Mouse (Mus musculus) midbrain, embryonic 12.5 days (tissue): ENCODE data around the gene Pla2g16. TPM values are rescaled to one million over a fixed set of nuclear protein-coding genes. Genes with fewer than 3 reads are reported as not detected.

Experiments
- ATAC-seq: fragments of 200-750 bp; cut with Nextera tagmentation; 2 replicates; pipeline ENCODE4 v1.8.0; 2017; ENCODE audit warnings: low read depth, moderate TSS enrichment, moderate library complexity; ENCODE audit not compliant: low FRiP score
- H3K27ac ChIP-seq: fragments of 300-500 bp; sonication (generic); replicated peaks from 2 replicates; pipeline ENCODE4 v1.5.1; 2016; ENCODE audit warnings: mild to moderate bottlenecking
- H3K27me3 ChIP-seq: fragments of 300-500 bp; sonication (generic); 2 replicates; pipeline ENCODE4 v1.6.1; 2016; ENCODE audit warnings: mild to moderate bottlenecking
- H3K36me3 ChIP-seq: fragments of 300-500 bp; sonication (generic); 2 replicates; pipeline ENCODE4 v1.6.1; 2016
- H3K4me1 ChIP-seq: fragments of 300-500 bp; sonication (generic); 2 replicates; pipeline ENCODE4 v1.6.1; 2016
- H3K4me2 ChIP-seq: fragments of 300-500 bp; sonication (generic); replicated peaks from 2 replicates; pipeline ENCODE4 v1.6.1; 2016; ENCODE audit warnings: mild to moderate bottlenecking, moderate library complexity
- H3K4me3 ChIP-seq: fragments of 300-500 bp; sonication (generic); 2 replicates; pipeline ENCODE4 v1.5.1; 2016; ENCODE audit warnings: mild to moderate bottlenecking
- H3K9ac ChIP-seq: fragments of 300-500 bp; sonication (generic); replicated peaks from 2 replicates; pipeline ENCODE4 v1.6.1; 2016; ENCODE audit warnings: mild to moderate bottlenecking, moderate library complexity
- H3K9me3 ChIP-seq: fragments of 300-500 bp; sonication (generic); 2 replicates; pipeline ENCODE4 v1.6.1; 2016; ENCODE audit warnings: mild to moderate bottlenecking
- WGBS: fragments of 180-500 bp; shearing (Covaris S2); methylation state at CpG from one replicate; pipeline ENCODE4 v1.1.7; 2016; 5-methylcytosine and 5-hydroxymethylcytosine counted together
- polyA plus RNA-seq: library from polyadenylated mRNA; unstranded; fragments of >200 nt; fragmentation: Nextera tagmentation; extraction: Ambion mirVana; gene quantifications from 2 replicates; pipeline ENCODE4 v1.2.1, GENCODE M21; 2016

Pla2g16 gene
- polyA plus RNA-seq, 1 experiment from 2014 or later: 2.3 TPM

DNA sequence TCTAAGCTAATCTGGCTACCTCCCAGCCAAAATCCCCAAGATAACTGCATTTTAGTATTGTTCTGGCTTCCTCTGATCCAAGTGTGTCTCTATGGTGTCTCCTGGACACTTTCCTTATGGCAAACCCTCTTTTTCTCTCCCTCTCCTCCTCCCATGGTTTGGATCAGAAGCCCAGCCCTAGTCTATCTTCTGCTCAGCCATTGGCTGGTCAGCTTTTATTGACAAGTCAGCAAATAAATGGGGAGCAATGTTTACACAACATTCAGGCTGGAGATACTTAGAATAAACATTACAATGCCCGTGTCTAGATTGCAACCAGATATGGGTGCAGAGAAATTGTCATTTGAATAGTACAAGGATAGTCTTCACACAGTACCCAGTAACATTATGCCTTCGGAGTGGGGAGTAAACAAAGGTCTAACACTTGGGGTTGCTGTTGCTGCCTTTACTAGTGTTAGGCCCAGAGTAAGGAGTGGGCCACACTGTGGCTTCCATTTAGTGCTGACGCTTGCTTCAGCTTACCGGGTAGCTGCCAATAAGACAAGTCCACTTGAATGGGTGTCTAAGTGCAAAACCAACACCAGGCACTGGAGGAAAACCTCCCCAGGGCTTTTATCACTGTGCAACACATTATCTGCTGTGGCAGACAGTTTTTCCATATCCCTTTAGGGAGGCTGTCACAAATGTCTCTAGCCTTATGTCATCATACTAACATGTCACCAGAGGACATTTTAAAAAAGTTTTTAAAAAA, 5.5 kb upstream of the Pla2g16 start:
- Histone ChIP-seq H3K4me2 (no peak overlapping the region), H3K27ac (no peak overlapping the region), H3K4me3 (no peak overlapping the region), H3K9me3 (no peaks in the 10 kb centered on the region), H3K4me1 (no peaks in the 10 kb centered on the region), H3K9ac (no peak overlapping the region), H3K27me3 (0 out of 2 replicates have a peak, but pooled peaks cover 2% of the 10 kb centered on the region), H3K36me3 (no peaks in the 10 kb centered on the region)
- 71% methylated on average over 4 of the region's 4 CpGs for whole genome bisulfite sequencing
- no peak for ATAC-seq

DNA sequence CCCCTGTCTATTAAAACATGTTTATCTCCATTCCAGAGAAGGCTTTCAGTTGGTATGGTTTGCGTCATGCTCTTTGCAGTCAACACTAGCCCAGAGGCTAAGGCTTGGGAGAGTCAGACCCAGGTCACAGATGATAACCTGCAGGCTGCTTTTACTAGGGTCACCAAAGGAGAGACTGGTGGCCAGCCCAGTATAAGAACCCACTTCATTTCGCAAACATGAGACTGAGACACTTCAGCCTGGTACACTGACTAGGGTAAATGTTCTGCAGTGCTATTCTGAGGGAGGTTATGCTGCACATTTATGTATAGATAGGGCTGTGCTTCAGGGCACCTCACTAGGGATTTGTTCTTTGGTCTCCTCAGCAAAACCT, 5.0 kb upstream of the Pla2g16 start:
- WGBS: 85% methylated on average over 2 of the region's 2 CpGs
- Histone ChIP-seq H3K27ac (no peak overlapping the region), H3K4me3 (no peak overlapping the region), H3K36me3 (no peaks in the 10 kb centered on the region), H3K9ac (no peak overlapping the region), H3K27me3 (peaks cover 4% of the 10 kb centered on the region; the same call in 1 of the 2 replicates), H3K4me2 (no peak overlapping the region), H3K4me1 (peaks cover 3% of the 10 kb centered on the region), H3K9me3 (no peaks in the 10 kb centered on the region)
- no peak for ATAC-seq

DNA sequence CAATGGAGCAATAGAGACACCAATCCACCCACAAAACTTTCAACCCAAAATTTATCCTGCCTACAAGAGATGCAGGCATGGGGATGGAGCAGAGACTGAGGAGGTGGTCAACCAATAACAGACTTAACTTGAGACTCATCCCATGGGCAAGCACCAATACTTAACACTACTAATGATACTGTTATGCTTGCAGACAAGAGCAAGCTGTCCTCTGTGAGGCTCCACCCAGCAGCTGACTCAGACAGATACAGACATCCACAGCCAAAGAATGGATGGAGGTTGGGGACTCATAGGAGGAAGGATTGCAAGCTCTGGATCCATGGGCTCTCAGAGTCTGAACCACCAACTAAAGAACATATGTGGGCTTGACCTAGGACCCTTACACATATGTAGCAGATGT, 3.8 kb upstream of the Pla2g16 start:
- no peak overlapping the region for H3K4me2 ChIP-seq
- no peak for ATAC-seq

DNA sequence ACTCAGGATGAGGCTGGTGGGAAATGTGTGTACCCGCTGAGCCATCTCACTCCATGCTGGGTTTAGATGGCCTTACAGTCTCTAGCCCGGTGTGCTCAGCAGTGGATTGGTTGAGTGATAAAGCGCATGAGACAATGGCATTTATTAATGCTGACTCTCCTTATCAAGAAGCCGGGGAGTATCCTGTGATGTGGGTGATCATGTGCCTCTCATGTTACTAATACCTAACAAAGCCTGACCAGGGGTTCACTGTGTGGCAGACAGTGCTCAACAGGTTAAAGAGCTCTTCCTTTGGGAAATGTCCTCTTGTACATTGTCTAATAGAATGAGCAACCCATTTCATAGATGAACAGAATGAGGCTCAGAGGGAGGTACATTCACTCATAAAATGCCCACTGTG, 2.4 kb upstream of the Pla2g16 start:
- WGBS: 73% methylated on average over 4 of the region's 4 CpGs
- no peak for ATAC-seq

More for the DNA sequence above, 3.8 kb upstream of the Pla2g16 start:
- peaks cover 12% of the 10 kb centered on the region for H3K4me1 ChIP-seq
- H3K27ac ChIP-seq: no peak overlapping the region
- no peaks in the 10 kb centered on the region for H3K9me3 ChIP-seq
- H3K4me3 ChIP-seq: no peak overlapping the region
- H3K9ac ChIP-seq: no peak overlapping the region
- H3K27me3 ChIP-seq: peaks cover 16% of the 10 kb centered on the region
- no peaks in the 10 kb centered on the region for H3K36me3 ChIP-seq

DNA sequence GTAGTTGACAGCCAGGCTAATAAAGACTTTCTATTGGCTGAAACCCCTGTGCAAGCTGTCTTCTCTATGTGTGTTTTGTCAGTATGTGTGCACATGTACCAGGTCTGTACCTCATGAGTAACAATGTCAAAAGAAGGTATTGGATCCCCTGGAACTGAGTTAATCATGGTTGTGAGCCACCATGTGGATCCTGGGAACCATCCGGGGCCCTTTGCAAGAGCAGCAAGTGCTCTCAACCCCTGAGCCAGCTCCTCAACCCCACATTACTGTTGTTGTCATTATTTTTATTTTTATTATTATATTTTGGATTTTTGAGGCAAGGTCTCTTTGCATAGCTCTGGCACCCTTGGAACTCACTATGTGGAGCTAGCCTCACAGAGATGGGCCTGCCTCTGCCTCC, 618 bp upstream of the Pla2g16 start:
- Histone ChIP-seq H3K27me3 (peaks cover 25% of the 10 kb centered on the region), H3K36me3 (no peaks in the 10 kb centered on the region), H3K4me3 (no peak overlapping the region), H3K4me2 (no peak overlapping the region), H3K27ac (no peak overlapping the region), H3K9me3 (no peaks in the 10 kb centered on the region), H3K4me1 (peaks cover 12% of the 10 kb centered on the region), H3K9ac (no peak overlapping the region)
- no peak for ATAC-seq
- WGBS: 96% methylated on average over 1 of the region's 1 CpGs

More for the DNA sequence above, 2.4 kb upstream of the Pla2g16 start:
- peaks cover 12% of the 10 kb centered on the region for H3K4me1 ChIP-seq
- no peaks in the 10 kb centered on the region for H3K9me3 ChIP-seq
- peaks cover 25% of the 10 kb centered on the region for H3K27me3 ChIP-seq
- no peak overlapping the region for H3K4me3 ChIP-seq
- H3K4me2 ChIP-seq: no peak overlapping the region
- H3K9ac ChIP-seq: no peak overlapping the region
- H3K36me3 ChIP-seq: no peaks in the 10 kb centered on the region
- H3K27ac ChIP-seq: no peak overlapping the region

DNA sequence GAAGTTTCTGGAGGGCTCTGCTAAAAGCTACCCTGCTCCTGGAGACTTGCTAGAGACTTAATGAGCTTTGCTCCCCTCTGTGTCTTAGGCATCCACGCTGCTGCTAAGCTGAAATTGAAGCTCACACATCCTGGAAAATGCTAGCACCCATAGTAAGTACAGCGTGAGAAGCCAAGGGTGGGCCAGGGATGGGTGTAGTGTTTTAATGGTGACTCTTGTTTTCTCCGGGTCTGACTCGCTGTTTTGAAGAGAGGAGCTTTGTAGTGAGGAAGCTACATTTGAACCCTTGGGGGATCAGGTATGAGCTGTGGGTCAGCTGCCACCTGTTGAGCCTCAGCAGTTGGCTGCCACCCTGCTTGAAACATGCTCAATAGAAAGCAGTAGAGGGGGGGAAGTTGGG, 585 bp downstream of the Pla2g16 start:
- ATAC-seq: no peak
- Histone ChIP-seq H3K4me3 (peak overlapping the region; percentile 41), H3K4me2 (peak overlapping the region; percentile 71), H3K27ac (no peak overlapping the region), H3K9me3 (no peaks in the 10 kb centered on the region), H3K9ac (no peak overlapping the region), H3K36me3 (no peaks in the 10 kb centered on the region), H3K27me3 (peaks cover 25% of the 10 kb centered on the region), H3K4me1 (peaks cover 12% of the 10 kb centered on the region)
- whole genome bisulfite sequencing: 8% methylated on average over 4 of the region's 4 CpGs

DNA sequence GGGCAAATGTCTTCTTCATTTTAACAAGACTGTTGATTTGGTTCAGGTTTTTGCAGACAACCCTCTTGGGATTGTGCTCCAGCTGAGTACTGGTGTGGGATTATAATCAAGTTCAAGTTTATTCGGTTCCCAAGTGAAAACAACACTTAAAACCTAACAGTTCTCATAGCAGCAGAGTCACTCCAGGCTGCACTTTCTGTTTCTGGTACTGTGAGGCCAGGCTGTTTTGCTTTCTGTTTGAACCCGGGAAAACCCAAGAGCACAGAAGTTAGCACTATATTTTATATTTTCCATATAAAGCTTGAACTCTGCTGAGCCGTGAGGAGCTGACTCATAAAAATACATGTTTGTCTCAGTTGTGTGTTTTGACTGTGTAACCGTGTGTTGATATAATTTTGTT, 1.4 kb downstream of the Pla2g16 start:
- Histone ChIP-seq H3K27me3 (peaks cover 25% of the 10 kb centered on the region), H3K4me3 (no peak overlapping the region), H3K4me2 (no peak overlapping the region), H3K9me3 (no peaks in the 10 kb centered on the region), H3K36me3 (no peaks in the 10 kb centered on the region), H3K4me1 (peaks cover 12% of the 10 kb centered on the region), H3K9ac (no peak overlapping the region), H3K27ac (no peak overlapping the region)
- 83% methylated on average over 4 of the region's 4 CpGs for WGBS
- no peak for ATAC-seq

DNA sequence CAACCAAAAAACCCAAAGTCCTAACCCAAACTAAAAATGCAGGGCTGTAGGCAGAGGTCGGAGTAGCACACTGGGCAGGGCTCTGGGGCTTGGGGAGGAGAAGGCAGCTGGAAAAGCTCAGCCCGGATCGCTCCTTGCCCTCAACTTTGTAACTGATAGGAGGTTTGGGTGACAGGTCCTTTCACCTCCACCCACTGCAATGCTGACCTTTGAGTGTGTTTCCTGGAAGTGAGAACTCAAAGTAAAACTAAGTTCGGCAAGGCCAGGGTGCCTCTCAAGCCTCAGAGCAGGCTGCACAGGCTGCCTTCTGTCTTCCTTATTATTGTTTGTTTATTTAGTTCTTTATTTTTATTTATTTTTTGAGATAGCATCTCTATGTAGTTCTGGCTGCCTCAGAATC, 2.7 kb downstream of the Pla2g16 start:
- Histone ChIP-seq H3K4me1 (peaks cover 12% of the 10 kb centered on the region), H3K36me3 (no peaks in the 10 kb centered on the region), H3K9me3 (no peaks in the 10 kb centered on the region), H3K4me2 (no peak overlapping the region), H3K27ac (no peak overlapping the region), H3K9ac (no peak overlapping the region), H3K4me3 (no peak overlapping the region), H3K27me3 (peaks cover 25% of the 10 kb centered on the region)
- 84% methylated on average over 4 of the region's 4 CpGs for WGBS
- no peak for ATAC-seq

DNA sequence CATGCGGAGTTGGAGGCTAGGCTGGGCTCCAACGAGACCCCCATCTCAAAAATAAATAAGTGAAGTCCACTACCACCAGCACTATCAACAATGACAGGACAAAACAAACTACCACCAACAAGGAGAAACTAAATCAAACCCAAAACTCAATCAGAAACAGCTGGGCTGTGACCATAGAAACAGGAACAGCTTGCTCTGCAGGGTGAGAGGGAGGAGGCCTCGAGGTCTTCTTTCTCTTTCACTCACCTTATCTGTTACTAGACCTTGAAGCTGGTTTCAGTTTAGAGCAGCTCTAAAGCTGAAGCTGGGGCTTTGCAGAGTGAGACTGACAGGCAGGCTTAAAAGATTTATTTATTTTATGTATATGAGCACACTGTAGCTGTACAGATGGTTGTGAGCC, 4.2 kb downstream of the Pla2g16 start:
- ATAC-seq: no peak
- 65% methylated on average over 3 of the region's 3 CpGs for whole genome bisulfite sequencing
- no peak overlapping the region for H3K4me3 ChIP-seq
- H3K4me2 ChIP-seq: no peak overlapping the region
- no peak overlapping the region for H3K27ac ChIP-seq
- H3K27me3 ChIP-seq: peaks cover 25% of the 10 kb centered on the region
- peaks cover 12% of the 10 kb centered on the region for H3K4me1 ChIP-seq
- H3K9me3 ChIP-seq: no peaks in the 10 kb centered on the region
- no peak overlapping the region for H3K9ac ChIP-seq
- no peaks in the 10 kb centered on the region for H3K36me3 ChIP-seq

DNA sequence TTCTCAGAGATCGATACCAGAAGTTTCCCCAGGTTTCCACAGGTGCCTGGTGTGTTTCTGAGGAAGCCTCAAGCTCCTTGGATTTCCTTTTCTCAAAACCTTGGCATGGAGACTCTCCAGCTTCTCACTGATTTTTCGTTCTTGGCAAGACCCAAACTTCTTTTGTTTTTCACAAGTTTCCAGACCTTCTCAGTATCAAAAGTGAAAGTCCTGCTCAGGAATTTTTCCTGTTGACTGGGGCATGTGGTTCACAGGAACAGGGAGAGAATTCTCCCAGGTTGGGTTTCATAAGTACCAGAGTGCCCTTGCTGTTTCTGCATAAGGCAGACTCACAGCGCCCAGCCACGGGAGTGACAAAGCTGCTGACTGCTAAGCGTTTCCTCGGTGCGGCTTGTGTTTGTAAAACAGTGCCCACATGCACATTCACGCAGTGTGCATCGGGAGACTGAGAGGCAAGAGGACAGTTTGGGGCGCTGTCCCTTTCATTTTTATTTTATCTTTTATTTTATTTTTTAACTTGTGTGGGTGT, 5.4 kb downstream of the Pla2g16 start:
- 83% methylated on average over 10 of the region's 10 CpGs for WGBS
- H3K27me3 ChIP-seq: peaks cover 17% of the 10 kb centered on the region
- H3K27ac ChIP-seq: no peak overlapping the region
- no peak overlapping the region for H3K9ac ChIP-seq
- ATAC-seq: no peak
- H3K36me3 ChIP-seq: no peaks in the 10 kb centered on the region
- peaks cover 5% of the 10 kb centered on the region for H3K4me1 ChIP-seq
- no peaks in the 10 kb centered on the region for H3K9me3 ChIP-seq
- H3K4me2 ChIP-seq: no peak overlapping the region
- no peak overlapping the region for H3K4me3 ChIP-seq

DNA sequence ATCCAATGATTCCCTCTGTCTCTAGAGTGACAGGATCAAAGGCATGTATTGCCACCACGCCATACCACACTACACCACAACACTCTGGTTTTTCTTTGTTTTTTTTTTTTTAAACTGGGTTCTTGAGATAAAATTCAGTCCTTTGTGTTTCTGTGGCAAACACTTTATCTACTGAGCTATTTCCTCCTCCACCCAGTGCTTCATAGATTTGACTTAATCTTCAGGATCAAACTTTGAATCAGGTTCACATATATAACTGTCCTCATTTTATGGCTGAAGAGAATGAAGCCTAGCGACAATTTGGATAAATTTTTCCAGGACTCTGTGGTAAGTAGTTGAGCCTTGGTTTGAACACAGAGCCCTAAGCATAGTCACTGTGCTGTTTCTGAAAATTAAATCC, 6.4 kb downstream of the Pla2g16 start:
- H3K27me3 ChIP-seq: peaks cover 7% of the 10 kb centered on the region
- no peak overlapping the region for H3K9ac ChIP-seq
- H3K4me3 ChIP-seq: no peak overlapping the region
- H3K4me2 ChIP-seq: no peak overlapping the region
- H3K4me1 ChIP-seq: no peaks in the 10 kb centered on the region
- 89% methylated on average over 2 of the region's 2 CpGs for WGBS
- no peaks in the 10 kb centered on the region for H3K36me3 ChIP-seq
- no peak overlapping the region for H3K27ac ChIP-seq
- no peaks in the 10 kb centered on the region for H3K9me3 ChIP-seq
- ATAC-seq: no peak

DNA sequence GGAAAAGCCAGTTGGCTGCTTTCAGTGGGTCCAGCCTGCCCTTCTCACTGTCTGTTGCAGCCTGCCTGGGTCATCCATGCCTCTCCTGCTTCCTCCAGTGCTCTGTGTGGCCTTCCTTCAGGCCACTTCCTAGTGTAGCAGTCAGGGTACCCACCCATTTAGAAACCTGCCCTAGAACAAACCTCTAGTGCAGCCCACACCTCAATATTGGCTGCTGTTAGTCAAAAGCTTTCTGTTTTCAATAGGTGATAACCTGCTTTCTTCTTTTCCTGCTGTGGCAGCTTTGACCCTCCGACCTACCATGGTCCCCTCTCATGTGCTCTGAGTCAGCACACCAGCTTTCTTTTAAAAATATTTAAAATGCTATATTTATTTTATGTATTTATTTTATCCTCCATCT, 7.2 kb downstream of the Pla2g16 start:
- Histone ChIP-seq H3K4me3 (no peak overlapping the region), H3K36me3 (no peaks in the 10 kb centered on the region), H3K9ac (no peak overlapping the region), H3K27ac (no peak overlapping the region), H3K27me3 (no peaks in the 10 kb centered on the region), H3K9me3 (no peaks in the 10 kb centered on the region), H3K4me2 (no peak overlapping the region), H3K4me1 (no peaks in the 10 kb centered on the region)
- WGBS: 76% methylated on average over 1 of the region's 1 CpGs
- no peak for ATAC-seq

DNA sequence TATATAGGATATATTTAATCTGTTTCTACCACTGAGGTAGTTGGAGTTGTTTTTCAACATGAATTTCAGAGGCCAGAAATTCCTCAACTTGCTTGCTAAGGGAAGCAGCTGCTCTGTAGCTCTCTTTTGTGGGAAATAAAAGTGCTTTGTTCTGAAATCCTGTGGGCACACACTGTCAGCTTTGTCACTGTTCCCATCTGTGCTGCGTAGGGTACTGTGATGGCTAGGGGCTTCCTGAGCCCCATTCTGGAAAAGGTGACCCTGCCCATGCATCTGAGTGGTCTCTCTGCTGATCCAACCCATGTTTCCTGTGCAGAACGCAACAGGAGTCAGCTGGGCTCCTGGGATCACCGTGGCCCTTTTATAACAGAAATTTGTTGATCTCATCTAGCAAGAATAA, 9.6 kb downstream of the Pla2g16 start:
- no peaks in the 10 kb centered on the region for H3K4me1 ChIP-seq
- no peak overlapping the region for H3K27ac ChIP-seq
- H3K4me2 ChIP-seq: no peak overlapping the region
- no peak overlapping the region for H3K9ac ChIP-seq
- H3K27me3 ChIP-seq: no peaks in the 10 kb centered on the region
- 59% methylated on average over 3 of the region's 3 CpGs for WGBS
- H3K9me3 ChIP-seq: no peaks in the 10 kb centered on the region
- H3K36me3 ChIP-seq: no peaks in the 10 kb centered on the region
- no peak overlapping the region for H3K4me3 ChIP-seq
- ATAC-seq: no peak
